Mouse (Mus musculus) ES-E14 (cell line): Measurements from ENCODE around the gene Zfp217. TPM values are rescaled to one million over a fixed set of nuclear protein-coding genes. Genes with fewer than 3 reads are reported as not detected.

ENCODE experiments used
- DNase-seq: peaks from one replicate; pipeline ENCODE4 v3.0.0-alpha.2; 2013; ENCODE audit warnings: low read depth, low spot score
- H3K27ac ChIP-seq: 2 replicates; pipeline ENCODE4 v1.5.1; 2012; ENCODE audit warnings: low read depth, mild to moderate bottlenecking, low read length, moderate library complexity, mixed read lengths; ENCODE audit not compliant: poor library complexity, insufficient read depth, severe bottlenecking
- H3K36me3 ChIP-seq: 2 replicates; pipeline ENCODE4 v1.6.1; 2012; ENCODE audit warnings: mild to moderate bottlenecking, low read length, moderate library complexity, mixed read lengths; ENCODE audit not compliant: control insufficient read depth, poor library complexity, insufficient read depth, severe bottlenecking
- H3K4me1 ChIP-seq, 2 experiments: fragments of 150-350 bp in 1 of 2; sonication (generic) in 1 of 2; 2 replicates each; pipeline ENCODE4 v1.6.1; 2012; ENCODE audit warnings: low read length in 2 of 2, mild to moderate bottlenecking in 1 of 2, mixed read lengths in 1 of 2; ENCODE audit not compliant: control insufficient read depth in 2 of 2, insufficient read depth in 2 of 2, poor library complexity in 1 of 2
- H3K4me3 ChIP-seq, 2 experiments: fragments of 150-350 bp in 1 of 2; sonication (generic) in 1 of 2; 2 replicates each; pipeline ENCODE4 v1.5.1; 2012; ENCODE audit warnings: low read length in 2 of 2, low read depth in 1 of 2, mild to moderate bottlenecking in 1 of 2, mixed read lengths in 1 of 2; ENCODE audit not compliant: insufficient read depth in 1 of 2, poor library complexity in 1 of 2, severe bottlenecking in 1 of 2
- H3K9ac ChIP-seq: 2 replicates; pipeline ENCODE4 v1.6.1; 2012; ENCODE audit warnings: low read depth, mild to moderate bottlenecking, low read length, mixed read lengths; ENCODE audit not compliant: poor library complexity, insufficient read depth, severe bottlenecking
- H3K9me3 ChIP-seq: fragments of 150-350 bp; sonication (generic); 2 replicates; pipeline ENCODE4 v1.6.1; 2012; ENCODE audit warnings: low read depth, mild to moderate bottlenecking, low read length; ENCODE audit not compliant: control insufficient read depth, insufficient read depth
- CHD2 ChIP-seq: IDR thresholded peaks from 2 replicates; pipeline ENCODE4 v1.6.1; 2014; ENCODE audit warnings: mild to moderate bottlenecking, low read depth, low read length, inconsistent platforms
- HCFC1 ChIP-seq: IDR thresholded peaks from 2 replicates; pipeline ENCODE4 v1.6.1; 2012; ENCODE audit warnings: low read length, inconsistent platforms, borderline replicate concordance; ENCODE audit not compliant: insufficient read depth
- MAFK ChIP-seq: IDR thresholded peaks from 2 replicates; pipeline ENCODE4 v1.6.1; 2014; ENCODE audit warnings: mild to moderate bottlenecking, low read depth, low read length, inconsistent platforms; ENCODE audit not compliant: insufficient read depth
- ZC3H11A ChIP-seq: IDR thresholded peaks from 2 replicates; pipeline ENCODE4 v1.6.1; 2012; ENCODE audit warnings: low read depth, mild to moderate bottlenecking, inconsistent platforms, low read length, borderline replicate concordance
- ZNF384 ChIP-seq: IDR thresholded peaks from 2 replicates; pipeline ENCODE4 v1.6.1; 2012; ENCODE audit warnings: low read depth, low read length, inconsistent platforms
- in situ Hi-C, 2 experiments: fragments of 600-800 bp; cut with MboI; formaldehyde crosslinking; loops; one replicate each; pipeline ENCODE4 v1.15.1; 2025; ENCODE audit warnings: low sequenced_read_pairs in 2 of 2, inconsistent platforms in 1 of 2; ENCODE audit not compliant: unreplicated experiment in 2 of 2
- total RNA-seq: library from RNA; depleted of rRNA; stranded (reverse); fragments of 300-350 nt; gene quantifications from 2 replicates; pipeline ENCODE4 v1.2.3, GENCODE M21; 2012

Zfp217 gene
- total RNA-seq, 1 experiment = 23.2 TPM

DNA sequence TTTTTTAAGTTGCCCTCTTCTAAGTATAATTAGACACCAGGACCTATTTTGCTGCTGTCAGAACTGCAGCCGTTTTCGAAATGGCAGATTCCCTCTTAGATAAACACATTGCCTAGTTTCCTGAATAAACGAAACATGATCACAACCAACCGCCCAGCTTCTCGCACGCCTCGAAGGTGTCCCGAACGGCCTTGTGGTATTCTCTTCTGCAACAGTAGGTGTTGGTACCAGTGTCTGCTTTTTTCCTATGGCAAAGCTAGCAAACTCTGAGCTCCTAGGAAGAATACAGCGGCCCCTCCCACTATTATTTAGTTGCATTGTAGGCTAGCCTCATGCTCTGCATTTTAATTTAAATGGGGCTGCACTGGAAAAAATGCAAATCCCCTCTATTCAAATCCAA, 45.3 kb upstream of the Zfp217 start:
- Histone ChIP-seq H3K4me1 (peaks cover 17 to 34% of the 10 kb centered on the region in 2 experiments), H3K9ac (peak overlapping the region; percentile 62; the same call in 1 of the 2 replicates), H3K4me3 (peak overlapping the region; percentile 21 to 53), H3K36me3 (no peaks in the 10 kb centered on the region), H3K27ac (peak overlapping the region; percentile 98), H3K9me3 (no peaks in the 10 kb centered on the region)
- TF ChIP-seq CHD2 (no peak), HCFC1 (no peak), ZC3H11A (no peak)
- in situ Hi-C loops = no loop called here
- DNase-seq = no peak

DNA sequence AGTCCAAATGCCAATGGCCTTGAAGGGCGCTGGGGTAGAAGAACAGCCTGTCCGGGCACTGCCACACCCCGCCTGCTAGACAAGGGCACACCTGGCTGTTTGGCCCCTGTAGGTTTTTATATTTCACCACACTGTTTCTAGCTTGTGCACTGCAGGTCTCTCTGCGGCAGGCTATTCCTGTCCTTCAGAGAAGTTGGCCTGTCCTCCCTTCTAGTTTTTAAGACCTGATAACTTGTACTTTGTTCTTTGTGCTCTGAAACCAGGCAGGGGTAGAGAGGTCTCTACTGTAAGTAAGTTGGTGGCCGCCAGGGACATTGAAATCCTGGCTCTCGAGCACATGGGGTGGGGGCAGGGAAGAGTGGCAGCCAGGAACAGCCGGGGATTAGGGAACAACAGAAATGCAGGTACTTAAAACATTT, 44.8 kb upstream of the Zfp217 start:
- DNase-seq = no peak
- Histone ChIP-seq H3K9ac (peak overlapping the region; percentile 72), H3K9me3 (no peaks in the 10 kb centered on the region), H3K36me3 (no peaks in the 10 kb centered on the region), H3K4me3 (peak overlapping the region; percentile 21 to 53), H3K27ac (peak overlapping the region; percentile 93; the same call in 1 of the 2 replicates), H3K4me1 (peaks cover 17 to 33% of the 10 kb centered on the region in 2 experiments)
- in situ Hi-C loops = no loop called here
- TF ChIP-seq ZNF384 = no peak
- TF ChIP-seq ZC3H11A = no peak
- no peak for TF ChIP-seq HCFC1
- no peak for TF ChIP-seq CHD2
- TF ChIP-seq MAFK = no peak

DNA sequence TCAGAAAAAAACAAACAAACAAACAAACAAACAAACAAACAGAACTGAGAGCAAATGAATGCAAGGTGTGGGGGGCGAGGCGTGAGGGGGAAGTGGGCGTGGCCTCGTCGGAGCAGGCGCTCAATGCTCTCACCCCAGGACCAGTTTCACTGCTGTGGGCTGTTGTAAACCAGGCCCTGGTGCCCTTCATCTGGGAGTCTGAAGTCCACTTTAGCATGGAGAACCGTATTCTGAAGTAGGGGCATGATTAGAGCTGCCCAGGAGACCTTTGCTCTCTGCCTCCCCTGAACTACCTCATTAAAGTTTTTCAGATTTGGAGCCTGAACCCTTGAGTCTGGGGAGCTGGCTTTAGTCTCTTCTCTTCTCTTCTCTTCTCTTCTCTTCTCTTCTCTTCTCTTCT, 40.8 kb upstream of the Zfp217 start:
- no peaks in the 10 kb centered on the region for H3K36me3 ChIP-seq
- no peak overlapping the region for H3K27ac ChIP-seq
- H3K4me1 ChIP-seq = peaks cover 10 to 22% of the 10 kb centered on the region in 2 experiments
- in situ Hi-C loops = no loop called here
- no peak overlapping the region for H3K4me3 ChIP-seq
- no peak for TF ChIP-seq MAFK
- TF ChIP-seq HCFC1 = no peak
- no peak for TF ChIP-seq CHD2
- no peak for TF ChIP-seq ZC3H11A
- no peak for TF ChIP-seq ZNF384
- no peaks in the 10 kb centered on the region for H3K9me3 ChIP-seq
- no peak for DNase-seq
- no peak overlapping the region for H3K9ac ChIP-seq

DNA sequence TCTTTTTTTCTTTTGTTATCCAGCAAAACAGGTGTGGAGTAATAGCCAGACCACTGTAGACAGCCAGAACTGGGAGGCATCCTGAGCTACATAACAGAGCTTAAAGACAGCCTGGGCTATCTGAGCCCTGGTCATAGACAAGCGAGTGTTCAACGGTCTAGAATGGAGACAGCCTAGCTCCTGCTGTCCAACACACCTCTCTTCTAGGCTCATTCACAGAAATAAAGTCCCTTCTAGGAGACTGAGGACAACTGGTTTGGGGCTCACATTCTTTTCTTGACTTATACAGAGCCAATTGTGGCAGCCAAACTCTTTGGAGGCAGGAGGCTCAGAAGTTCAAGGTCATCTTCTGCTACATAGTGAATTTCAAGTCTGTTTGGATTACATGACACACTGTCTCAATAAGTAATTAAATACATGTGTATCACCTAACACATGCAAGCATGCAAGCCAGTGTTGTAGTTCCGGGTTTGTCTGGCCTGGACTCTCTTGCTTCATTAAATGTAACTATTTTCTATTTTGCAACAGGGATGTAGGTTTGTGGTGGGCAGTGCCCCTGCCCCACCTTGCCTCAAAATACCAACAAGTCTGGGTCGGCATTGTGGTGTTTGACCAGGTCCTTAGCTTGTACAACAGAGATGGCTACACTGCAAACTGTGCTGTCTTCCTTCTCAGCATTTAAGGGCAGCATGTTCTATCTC, 37.4 kb upstream of the Zfp217 start:
- in situ Hi-C loops = no loop called here
- Histone ChIP-seq H3K27ac (peak overlapping the region; percentile 94), H3K36me3 (no peaks in the 10 kb centered on the region), H3K4me3 (peak overlapping the region; percentile 57 to 68), H3K4me1 (peaks cover under 1 to 20% of the 10 kb centered on the region in 2 experiments), H3K9me3 (no peaks in the 10 kb centered on the region), H3K9ac (peak overlapping the region; percentile 50; the same call in 1 of the 2 replicates)
- DNase-seq = no peak
- TF ChIP-seq HCFC1 (no peak), ZC3H11A (no peak), MAFK (no peak), CHD2 (no peak), ZNF384 (no peak)
